Mouse (Mus musculus) brain, embryonic 14.5 days (tissue): Measurements from ENCODE around the gene 2310030G06Rik. TPM values are rescaled to one million over a fixed set of nuclear protein-coding genes. Genes with fewer than 3 reads are reported as not detected.
A peak's percentile ranks its signal among the peaks of the same experiment; 100 is the strongest.

Experiments
- DNase-seq: peaks from one replicate; pipeline ENCODE4 v3.0.0-alpha.2; 2011; ENCODE audit warnings: low read depth
- CTCF ChIP-seq: fragments of 200-500 bp; IDR thresholded peaks from 2 replicates; pipeline ENCODE4 v1.5.1; 2012; ENCODE audit warnings: inconsistent platforms, mild to moderate bottlenecking, moderate library complexity, borderline replicate concordance; ENCODE audit not compliant: insufficient read depth, insufficient read length; ENCODE audit errors: extremely low read depth
- POLR2A ChIP-seq: fragments of 200-500 bp; IDR thresholded peaks from 2 replicates; pipeline ENCODE4 v1.6.1; 2012; ENCODE audit warnings: mild to moderate bottlenecking, inconsistent platforms, borderline replicate concordance; ENCODE audit not compliant: poor library complexity, insufficient read depth, insufficient read length, severe bottlenecking; ENCODE audit errors: extremely low read depth
- polyA plus RNA-seq: library from polyadenylated mRNA; depleted of rRNA; stranded (reverse); fragments of >200 nt; gene quantifications from 2 replicates; pipeline ENCODE4 v1.2.3, GENCODE M21; 2012

Gene 2310030G06Rik
- polyA plus RNA-seq, 1 experiment: 1.7 TPM

DNA sequence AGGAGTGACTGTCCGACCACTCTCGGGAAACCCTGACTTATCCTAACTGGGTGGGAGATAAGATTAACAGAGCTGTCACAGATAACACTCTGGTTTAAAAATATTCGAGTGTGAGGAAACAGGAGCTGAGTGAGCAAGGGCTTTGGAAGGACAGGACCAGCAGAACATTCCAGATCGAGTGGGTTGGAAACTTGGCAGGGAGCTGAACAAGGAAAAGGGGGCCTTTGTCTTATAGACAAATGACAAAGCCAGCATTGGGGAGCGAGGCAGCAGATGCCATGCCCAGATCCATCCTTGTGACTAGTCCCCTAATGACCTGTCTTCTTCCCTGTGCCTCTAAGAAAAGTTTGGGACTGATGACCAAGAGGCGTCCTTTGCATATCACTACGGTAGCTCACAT, 7.6 kb upstream of the 2310030G06Rik start:
- no peak for DNase-seq
- TF ChIP-seq CTCF: no peak
- no peak for TF ChIP-seq POLR2A

GRCm38 (mm10) chr9:50752784-50753615, 6.7 kb upstream of the 2310030G06Rik start:
- no peak for TF ChIP-seq CTCF
- no peak for TF ChIP-seq POLR2A
- peak; percentile 67 for DNase-seq

DNA sequence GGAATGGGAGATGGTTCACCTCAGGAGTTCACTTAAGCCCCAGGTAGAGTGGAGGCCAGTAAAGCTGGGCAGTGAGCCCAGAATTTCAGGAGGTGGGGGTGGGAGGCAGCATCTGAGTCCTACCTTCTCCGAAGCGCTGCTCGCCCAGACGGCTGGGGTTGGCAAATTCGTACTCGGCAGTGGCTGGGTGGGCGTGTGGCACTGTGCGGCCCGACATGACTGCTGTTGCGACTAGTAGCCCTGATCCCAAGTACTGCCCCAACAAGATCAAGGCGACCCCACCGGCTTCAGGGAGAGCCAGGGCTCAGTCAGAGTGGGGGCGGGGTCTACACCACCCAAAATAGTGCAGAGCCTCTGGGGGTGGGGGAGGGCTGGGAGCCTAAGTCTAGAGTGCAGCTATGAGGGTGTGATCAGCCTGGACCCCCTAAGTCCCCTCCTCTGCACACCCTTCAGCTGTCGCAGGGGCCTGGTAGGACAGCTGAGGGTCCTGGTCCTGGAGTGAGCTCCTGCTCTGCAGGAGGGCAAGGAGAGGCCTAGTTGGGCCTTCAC, 5.8 kb upstream of the 2310030G06Rik start, which contains the start of gene Hspb2:
Hspb2 (minus strand) TSS at position 301 of the 549 bp plus-strand sequence.
- no peak for DNase-seq
- TF ChIP-seq CTCF: no peak
- TF ChIP-seq POLR2A: no peak

GRCm38 (mm10) chr9:50751323-50751722, 5.0 kb upstream of the 2310030G06Rik start, which contains the start of gene Cryab:
Cryab (plus strand) TSS chr9:50751325.
- TF ChIP-seq POLR2A: no peak
- no peak for TF ChIP-seq CTCF
- no peak for DNase-seq

GRCm38 (mm10) chr9:50750706-50751105, 4.4 kb upstream of the 2310030G06Rik start:
- DNase-seq: no peak
- TF ChIP-seq POLR2A (no peak), CTCF (no peak)

DNA sequence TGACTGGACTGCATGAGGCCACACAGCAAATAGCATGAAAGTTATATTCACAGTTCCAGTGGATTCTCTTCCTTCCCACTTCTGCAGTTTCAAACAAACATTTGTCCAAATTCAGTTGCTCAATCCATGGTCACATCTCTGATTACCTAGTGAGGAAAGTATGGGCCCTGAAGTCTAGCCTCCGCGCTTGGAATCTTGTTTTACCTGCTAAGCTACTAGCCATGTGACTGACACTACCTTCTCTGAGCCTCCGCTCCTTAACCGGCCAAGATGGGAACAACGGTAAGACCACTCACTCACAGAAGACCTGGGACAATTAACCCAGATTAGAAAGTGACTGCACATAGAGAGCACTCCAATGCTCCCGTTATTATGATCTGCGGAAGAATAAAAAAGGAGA, 530 bp downstream of the 2310030G06Rik start:
- no peak for DNase-seq
- TF ChIP-seq POLR2A (no peak), CTCF (no peak)

- TF ChIP-seq POLR2A (no peak), CTCF (no peak)
- no peak for DNase-seq
Measured at GRCm38 (mm10) chr9:50742744-50743143, 3.6 kb downstream of the 2310030G06Rik start.

GRCm38 (mm10) chr9:50742261-50742660, 4.1 kb downstream of the 2310030G06Rik start:
- TF ChIP-seq CTCF (no peak), POLR2A (no peak)
- no peak for DNase-seq

DNA sequence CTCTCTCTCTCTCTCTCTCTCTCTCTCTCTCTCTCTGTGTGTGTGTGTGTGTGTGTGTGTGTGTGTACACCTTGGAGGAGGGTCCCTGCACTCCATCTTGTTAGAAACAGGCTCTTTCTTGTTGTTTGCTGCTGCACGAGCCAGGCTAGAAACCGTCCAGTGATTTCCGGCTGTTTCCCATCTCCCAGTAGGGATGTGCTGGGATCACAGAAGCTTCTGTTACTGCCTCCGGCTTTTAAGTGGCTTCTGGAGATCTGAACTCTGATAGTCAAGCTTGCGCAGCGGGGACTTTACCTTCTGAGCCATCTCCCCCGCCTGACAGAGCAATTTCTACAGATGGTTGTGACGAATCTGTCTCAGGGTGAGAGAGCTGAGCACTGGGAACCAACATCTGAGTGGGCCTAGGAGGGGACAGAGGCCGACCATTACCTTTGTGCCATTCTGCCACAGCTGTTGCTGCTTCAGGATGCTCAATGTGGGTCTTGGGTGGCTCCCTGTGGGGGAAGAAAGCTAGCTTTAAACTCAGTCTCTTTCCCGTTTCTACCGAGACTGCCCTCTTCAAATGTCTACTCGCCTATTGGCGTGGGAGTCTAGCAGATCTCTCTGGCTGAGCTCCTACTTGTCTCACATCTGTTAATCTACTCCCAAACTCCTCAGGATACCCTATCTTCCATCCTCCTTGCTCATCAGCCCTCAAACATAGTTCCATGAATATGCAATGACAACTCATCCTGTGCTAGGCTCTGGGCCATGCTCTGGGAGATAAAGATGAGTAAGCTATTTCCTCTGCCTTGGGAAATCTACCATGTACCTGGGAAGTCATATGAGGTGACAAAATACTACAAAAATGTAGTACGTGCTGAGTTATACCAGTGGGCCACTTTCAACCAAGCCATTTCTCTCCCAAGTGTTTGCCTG, 5.2 kb downstream of the 2310030G06Rik start:
- no peak for DNase-seq
- TF ChIP-seq POLR2A (no peak), CTCF (no peak)

- DNase-seq: peak; percentile 94
- TF ChIP-seq POLR2A (no peak), CTCF (no peak)
Measured at GRCm38 (mm10) chr9:50738914-50739870, 7.1 kb downstream of the 2310030G06Rik start, which contains the start of gene Dixdc1. Dixdc1 (minus strand) TSS chr9:50739517.
